Mouse (Mus musculus) forebrain, embryonic 14.5 days (tissue): ENCODE data around the gene Irx2. TPM values are rescaled to one million over a fixed set of nuclear protein-coding genes. Genes with fewer than 3 reads are reported as not detected.

ENCODE experiments used
- ATAC-seq: fragments of 200-750 bp; cut with Nextera tagmentation; 2 replicates; pipeline ENCODE4 v1.8.0; 2017; ENCODE audit warnings: mild to moderate bottlenecking, moderate library complexity
- DNase-seq: peaks from one replicate; pipeline ENCODE4 v3.0.0-alpha.2; 2015; ENCODE audit warnings: low spot score
- H3K27ac ChIP-seq: fragments of 300-500 bp; sonication (generic); 2 replicates; pipeline ENCODE4 v1.5.1; 2014; ENCODE audit warnings: low read depth, mild to moderate bottlenecking, control low read depth, low read length, moderate library complexity
- H3K27me3 ChIP-seq: fragments of 300-500 bp; sonication (generic); replicated peaks from 2 replicates; pipeline ENCODE4 v1.6.1; 2014; ENCODE audit warnings: low read length, control low read depth, mixed read lengths; ENCODE audit not compliant: control insufficient read depth, insufficient read depth
- H3K36me3 ChIP-seq: fragments of 300-500 bp; sonication (generic); 2 replicates; pipeline ENCODE4 v1.6.1; 2014; ENCODE audit warnings: low read length, control low read depth; ENCODE audit not compliant: control insufficient read depth, insufficient read depth
- H3K4me1 ChIP-seq: fragments of 300-500 bp; sonication (generic); 2 replicates; pipeline ENCODE4 v1.6.1; 2014; ENCODE audit warnings: antibody characterized with exemption, low read length, control low read depth; ENCODE audit not compliant: control insufficient read depth, insufficient read depth
- H3K4me2 ChIP-seq: fragments of 300-500 bp; sonication (generic); 2 replicates; pipeline ENCODE4 v1.6.1; 2014; ENCODE audit warnings: mild to moderate bottlenecking, control low read depth, low read length
- H3K4me3 ChIP-seq: fragments of 300-500 bp; sonication (generic); 2 replicates; pipeline ENCODE4 v1.5.1; 2014; ENCODE audit warnings: low read depth, low read length, control low read depth
- H3K9ac ChIP-seq: fragments of 300-500 bp; sonication (generic); 2 replicates; pipeline ENCODE4 v1.6.1; 2014; ENCODE audit warnings: mild to moderate bottlenecking, low read length, control low read depth, moderate library complexity
- H3K9me3 ChIP-seq: fragments of 300-500 bp; sonication (generic); replicated peaks from 2 replicates; pipeline ENCODE4 v1.6.1; 2016; ENCODE audit warnings: low read length, control low read depth, mixed read lengths; ENCODE audit not compliant: control insufficient read depth
- WGBS: fragments of 180-500 bp; shearing (Covaris S2); extraction: QIAGEN DNeasy Blood & Tissue Kit; methylation state at CpG from one replicate; pipeline ENCODE4 v1.1.7; 2014; 5-methylcytosine and 5-hydroxymethylcytosine counted together
- polyA plus RNA-seq: library from polyadenylated mRNA; unstranded; fragments of >200 nt; fragmentation: Nextera tagmentation; extraction: Ambion mirVana; gene quantifications from 2 replicates; pipeline ENCODE4 v1.2.1, GENCODE M21; 2014

The Irx2 gene
- polyA plus RNA-seq: 1.9 and 2.4 TPM in 2 replicates

DNA sequence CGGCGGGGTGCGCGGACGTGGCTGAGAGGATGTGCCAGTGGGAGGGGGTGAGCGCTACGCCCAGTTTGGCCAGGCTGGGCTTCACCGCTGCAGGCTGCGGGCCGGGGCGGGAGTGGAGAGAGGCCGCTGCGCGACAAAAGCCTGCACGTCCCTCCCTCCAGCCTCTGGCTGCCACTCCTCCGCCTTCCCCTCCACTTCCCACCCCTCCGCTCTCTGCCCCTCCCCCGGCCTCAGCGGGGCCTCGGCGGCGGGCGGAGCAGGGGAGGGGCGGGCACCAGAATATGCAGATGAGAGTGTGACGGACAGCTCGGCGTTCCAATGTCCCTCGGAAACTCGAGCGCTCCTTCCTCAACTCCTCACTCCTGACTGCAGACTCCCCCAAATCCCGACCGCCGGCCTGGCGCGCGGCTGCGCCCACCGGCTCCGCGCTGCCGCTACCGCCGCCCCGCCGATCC is at the start of gene Irx2:
Gene Irx2, plus strand, starts transcription at position 359 of the 455 bp plus-strand sequence.
- 0% methylated on average over 36 of the region's 45 CpGs for WGBS
- Histone ChIP-seq H3K9me3 (no peaks in the 10 kb centered on the region; the same call in 1 of the 2 replicates), H3K4me2 (peak within 1 kb of the TSS; percentile 77), H3K9ac (peak within 1 kb of the TSS; percentile 32; the same call in 1 of the 2 replicates), H3K27me3 (peaks cover 95% of the 10 kb centered on the region), H3K27ac (no peak within 1 kb of the TSS), H3K4me1 (peaks cover 10% of the 10 kb centered on the region), H3K36me3 (no peaks in the 10 kb centered on the region), H3K4me3 (peak within 1 kb of the TSS; percentile 43)
- ATAC-seq (peak; percentile 87), DNase-seq (peak; percentile 81)

DNA sequence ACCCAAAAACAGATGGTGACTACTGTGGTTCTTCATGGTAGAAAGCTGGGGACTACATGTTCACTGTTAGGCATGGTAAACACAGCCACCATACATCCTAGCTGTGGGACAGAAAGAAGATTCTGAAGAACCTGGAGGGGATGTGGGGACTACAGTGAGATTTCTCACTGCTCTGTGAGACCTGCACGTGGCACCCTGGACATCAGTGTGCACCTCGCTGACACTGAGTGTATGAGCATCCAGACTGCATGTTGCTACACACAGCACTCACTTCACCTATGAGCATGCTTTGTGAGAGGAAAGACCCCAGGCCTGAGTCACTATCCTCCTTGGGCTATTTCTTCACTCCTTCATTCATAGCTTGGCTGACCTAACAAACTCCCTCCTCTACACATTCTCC is 47.3 kb upstream of the Irx2 start:
- Histone ChIP-seq H3K4me2 (no peak overlapping the region), H3K36me3 (no peaks in the 10 kb centered on the region), H3K9me3 (no peaks in the 10 kb centered on the region), H3K4me3 (no peak overlapping the region), H3K27ac (no peak overlapping the region), H3K9ac (no peak overlapping the region), H3K4me1 (no peaks in the 10 kb centered on the region), H3K27me3 (no peaks in the 10 kb centered on the region)
- no peak for ATAC-seq
- WGBS: 97% methylated on average over 2 of the region's 2 CpGs
- DNase-seq: no peak

DNA sequence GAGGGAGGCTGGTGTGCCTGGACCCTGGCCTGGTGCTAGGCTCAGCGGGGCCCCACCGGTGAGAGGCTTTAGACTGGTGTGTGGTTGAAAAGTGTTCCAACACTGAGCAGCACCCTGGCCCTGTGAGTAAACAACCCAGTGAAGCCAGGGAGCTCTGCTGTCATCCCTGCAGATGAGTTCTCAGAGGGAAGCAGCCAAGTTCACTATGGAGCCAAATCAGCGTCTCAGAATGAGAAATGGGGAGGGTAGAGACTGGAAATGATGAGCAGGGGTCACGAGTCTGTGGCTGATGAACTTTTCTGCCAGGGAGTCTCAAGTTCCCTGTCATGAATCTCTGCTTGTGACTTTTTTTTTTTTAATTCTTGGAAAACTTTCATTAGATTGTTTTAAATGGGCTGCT is 36.1 kb upstream of the Irx2 start:
- Histone ChIP-seq H3K27me3 (no peaks in the 10 kb centered on the region), H3K4me3 (no peak overlapping the region), H3K27ac (no peak overlapping the region), H3K9me3 (no peaks in the 10 kb centered on the region), H3K4me1 (no peaks in the 10 kb centered on the region), H3K9ac (no peak overlapping the region), H3K36me3 (no peaks in the 10 kb centered on the region), H3K4me2 (no peak overlapping the region)
- ATAC-seq (no peak), DNase-seq (no peak)
- WGBS: 77% methylated on average over 4 of the region's 4 CpGs

DNA sequence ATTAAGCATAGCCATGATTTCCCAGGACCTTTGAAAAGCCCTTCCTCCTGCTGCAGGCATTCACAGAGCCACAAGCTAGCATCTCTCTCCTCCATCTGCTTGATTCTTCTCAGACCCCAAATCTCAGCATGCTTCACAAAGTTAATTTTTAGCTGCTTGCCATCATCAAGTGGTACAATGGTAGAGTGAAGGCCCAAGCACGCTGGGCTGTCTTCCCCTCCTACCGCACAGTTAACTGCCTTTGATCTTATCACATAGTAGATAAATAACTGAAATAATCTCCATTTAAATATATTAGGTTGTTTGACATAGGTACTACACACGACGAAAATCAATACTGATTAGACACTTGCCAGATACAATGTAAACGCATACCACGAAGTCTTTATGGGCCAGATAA is 35.3 kb upstream of the Irx2 start:
- no peak for ATAC-seq
- no peak overlapping the region for H3K4me3 ChIP-seq
- no peak overlapping the region for H3K27ac ChIP-seq
- no peaks in the 10 kb centered on the region for H3K36me3 ChIP-seq
- H3K4me2 ChIP-seq: no peak overlapping the region
- 92% methylated on average over 6 of the region's 6 CpGs for WGBS
- H3K27me3 ChIP-seq: no peaks in the 10 kb centered on the region
- H3K4me1 ChIP-seq: no peaks in the 10 kb centered on the region
- DNase-seq: no peak
- no peak overlapping the region for H3K9ac ChIP-seq
- H3K9me3 ChIP-seq: no peaks in the 10 kb centered on the region

DNA sequence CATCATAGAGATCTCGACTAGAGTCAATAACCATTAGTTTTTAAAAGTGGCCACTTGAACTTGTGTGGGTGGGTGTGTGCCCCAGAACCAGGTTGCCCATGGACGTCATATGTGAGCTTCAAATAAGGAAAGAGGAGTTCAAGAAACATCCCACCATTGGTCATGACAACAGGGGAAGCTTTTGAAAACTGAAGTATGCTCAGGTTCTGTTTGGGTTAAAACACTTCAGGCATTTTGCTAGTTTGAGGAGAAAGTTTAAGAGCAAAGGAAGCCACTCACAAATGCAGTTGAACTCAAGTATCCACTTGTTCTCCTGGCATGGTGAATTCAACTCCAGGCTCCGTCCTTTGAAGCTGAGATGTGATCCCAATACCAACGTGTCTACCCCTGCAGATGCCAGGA is 34.9 kb upstream of the Irx2 start:
- Histone ChIP-seq H3K27me3 (no peaks in the 10 kb centered on the region), H3K4me2 (no peak overlapping the region), H3K36me3 (no peaks in the 10 kb centered on the region), H3K9me3 (no peaks in the 10 kb centered on the region), H3K9ac (no peak overlapping the region), H3K4me3 (no peak overlapping the region), H3K27ac (no peak overlapping the region), H3K4me1 (no peaks in the 10 kb centered on the region)
- DNase-seq (no peak), ATAC-seq (no peak)
- WGBS: 87% methylated on average over 4 of the region's 4 CpGs

DNA sequence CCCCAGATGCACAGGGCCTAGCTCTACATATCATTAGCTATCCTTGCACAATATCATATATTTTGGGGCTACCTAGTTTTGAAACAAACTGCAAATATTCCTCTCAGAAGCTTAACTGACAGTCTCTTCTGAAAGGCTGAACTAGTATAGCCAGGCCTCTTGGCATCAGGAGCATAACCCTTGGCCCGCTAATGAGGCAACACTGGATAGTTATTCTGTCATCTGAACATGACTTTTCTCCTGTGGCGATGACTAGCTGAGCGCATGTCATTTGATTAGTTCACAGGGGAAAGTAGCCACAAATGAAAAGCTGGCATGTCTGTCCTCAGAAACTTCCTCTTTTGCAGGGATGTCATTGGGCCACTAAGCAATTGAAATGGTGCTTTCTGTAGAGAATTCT is 29.4 kb upstream of the Irx2 start:
- no peaks in the 10 kb centered on the region for H3K9me3 ChIP-seq
- ATAC-seq (no peak), DNase-seq (no peak)
- H3K4me2 ChIP-seq: no peak overlapping the region
- no peak overlapping the region for H3K9ac ChIP-seq
- H3K27ac ChIP-seq: no peak overlapping the region
- no peaks in the 10 kb centered on the region for H3K27me3 ChIP-seq
- no peaks in the 10 kb centered on the region for H3K4me1 ChIP-seq
- H3K36me3 ChIP-seq: no peaks in the 10 kb centered on the region
- 92% methylated on average over 3 of the region's 3 CpGs for WGBS
- H3K4me3 ChIP-seq: no peak overlapping the region

DNA sequence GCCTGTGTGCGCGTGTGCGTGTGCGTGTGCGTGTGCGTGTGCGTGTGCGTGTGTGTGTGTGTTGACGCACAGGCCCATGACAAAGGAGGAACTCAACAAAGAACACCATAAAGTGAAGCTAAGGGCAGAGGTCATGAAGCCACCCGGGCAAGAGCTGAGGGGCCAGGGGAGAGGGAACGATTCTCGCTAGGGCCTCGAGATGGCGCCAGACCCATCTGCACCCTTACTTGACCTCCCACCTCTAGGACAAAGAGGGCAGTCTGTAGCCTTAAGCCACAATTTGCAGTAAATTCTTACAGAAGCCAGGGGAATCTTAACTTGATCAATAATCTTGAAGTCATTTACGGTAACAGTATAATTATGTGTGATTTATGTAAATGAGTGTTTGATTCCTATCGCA is 19.9 kb upstream of the Irx2 start:
- no peaks in the 10 kb centered on the region for H3K4me1 ChIP-seq
- H3K9me3 ChIP-seq: no peaks in the 10 kb centered on the region
- ATAC-seq (no peak), DNase-seq (no peak)
- H3K36me3 ChIP-seq: no peaks in the 10 kb centered on the region
- H3K27ac ChIP-seq: no peak overlapping the region
- no peak overlapping the region for H3K4me3 ChIP-seq
- no peak overlapping the region for H3K4me2 ChIP-seq
- no peak overlapping the region for H3K9ac ChIP-seq
- H3K27me3 ChIP-seq: no peaks in the 10 kb centered on the region
- WGBS: 67% methylated on average over 16 of the region's 16 CpGs

DNA sequence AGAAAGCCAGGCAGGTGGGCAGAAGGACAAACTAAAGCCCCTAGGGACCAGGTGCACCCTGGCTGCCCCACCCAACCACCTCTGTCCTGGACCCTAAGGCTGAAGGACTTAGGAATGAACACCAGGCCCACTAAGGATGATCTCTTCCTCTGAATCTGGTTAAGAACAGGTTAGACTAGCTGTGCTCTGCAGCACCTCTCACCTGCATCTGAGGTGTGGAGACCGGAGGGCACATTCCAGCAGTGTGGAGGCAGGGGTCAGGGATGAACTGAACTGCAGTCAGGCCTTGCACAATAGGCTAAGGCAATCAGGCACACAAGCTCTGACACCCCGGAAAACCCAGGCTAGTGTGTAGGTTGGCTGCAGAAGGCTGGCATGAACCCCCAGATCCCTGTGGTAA is 18.3 kb upstream of the Irx2 start:
- H3K9ac ChIP-seq: no peak overlapping the region

DNA sequence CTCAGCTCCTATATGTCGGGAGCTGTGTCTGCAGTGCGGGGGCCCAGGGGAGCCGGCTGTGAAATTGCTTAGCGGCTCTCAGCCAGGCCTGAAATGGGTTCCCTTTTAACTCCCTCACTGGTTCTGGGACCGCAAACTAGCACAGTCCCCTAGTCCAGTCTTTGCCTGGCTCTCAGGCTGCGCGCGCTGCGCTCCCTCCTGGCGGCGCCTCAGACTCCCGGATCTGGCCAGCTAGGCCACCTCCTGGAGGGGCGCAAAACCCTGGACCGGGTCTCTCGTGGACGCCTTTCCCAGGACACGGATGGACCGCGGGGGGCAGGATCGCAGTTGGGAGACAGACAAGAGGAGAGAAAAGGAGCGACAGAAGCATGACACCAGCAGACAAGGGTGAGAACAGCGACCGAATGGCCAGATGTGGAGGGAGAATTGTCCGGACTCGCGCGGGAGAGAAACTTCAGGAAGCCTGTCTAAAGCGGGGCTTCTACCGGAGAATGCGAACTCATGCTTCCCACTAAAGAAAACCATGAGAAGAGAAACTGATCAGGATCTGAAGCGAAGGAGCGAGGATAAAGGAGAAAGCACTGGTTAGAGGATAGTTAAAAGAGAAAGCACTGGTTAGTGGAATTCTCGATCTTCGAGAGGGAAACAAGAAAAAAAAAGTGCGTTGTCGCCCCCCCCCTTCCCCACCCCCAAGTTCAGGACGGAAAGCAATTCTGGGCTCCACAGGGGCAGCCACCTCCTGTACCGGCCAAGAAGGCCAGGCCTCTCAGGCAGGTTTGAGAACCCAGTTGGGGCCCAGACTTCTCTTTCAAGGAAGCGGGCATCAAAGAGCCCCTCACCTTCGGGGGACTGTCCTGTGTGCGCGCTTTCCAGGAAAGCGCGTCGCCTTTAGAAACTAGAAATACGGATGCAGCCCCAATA is 4.4 kb upstream of the Irx2 start:
- H3K27me3 ChIP-seq: peaks cover 89% of the 10 kb centered on the region
- DNase-seq (peak; percentile 32), ATAC-seq (no peak)
- under 1% methylated on average over 46 of the region's 46 CpGs for WGBS
- H3K4me3 ChIP-seq: peak overlapping the region; percentile 4; the same call in 1 of the 2 replicates
- no peaks in the 10 kb centered on the region for H3K36me3 ChIP-seq
- peak overlapping the region; percentile 24; the same call in 1 of the 2 replicates for H3K4me2 ChIP-seq
- peak overlapping the region; percentile 5; the same call in 1 of the 2 replicates for H3K9ac ChIP-seq
- H3K4me1 ChIP-seq: peaks cover 10% of the 10 kb centered on the region
- H3K27ac ChIP-seq: no peak overlapping the region
- no peaks in the 10 kb centered on the region; the same call in 1 of the 2 replicates for H3K9me3 ChIP-seq

More for the DNA sequence above, 18.3 kb upstream of the Irx2 start:
- Histone ChIP-seq H3K36me3 (no peaks in the 10 kb centered on the region), H3K4me2 (no peak overlapping the region), H3K4me1 (no peaks in the 10 kb centered on the region), H3K9me3 (no peaks in the 10 kb centered on the region), H3K4me3 (no peak overlapping the region), H3K27ac (no peak overlapping the region), H3K27me3 (no peaks in the 10 kb centered on the region)
- 89% methylated on average over 2 of the region's 2 CpGs for WGBS
- ATAC-seq (no peak), DNase-seq (no peak)
